Mouse (Mus musculus) kidney, embryonic 16.5 days (tissue): ENCODE measurements around the gene Usp47. TPM values are rescaled to one million over a fixed set of nuclear protein-coding genes. Genes with fewer than 3 reads are reported as not detected.

Source experiments
- ATAC-seq: fragments of 200-750 bp; cut with Nextera tagmentation; 2 replicates; pipeline ENCODE4 v1.8.0; 2017; ENCODE audit warnings: moderate TSS enrichment; ENCODE audit not compliant: low FRiP score, low TSS enrichment
- H3K27ac ChIP-seq: fragments of 300-500 bp; sonication (generic); 2 replicates; pipeline ENCODE4 v1.5.1; 2014; ENCODE audit warnings: low read length
- H3K27me3 ChIP-seq: fragments of 300-500 bp; sonication (generic); 2 replicates; pipeline ENCODE4 v1.6.1; 2014; ENCODE audit warnings: low read length, control low read depth, mixed read lengths; ENCODE audit not compliant: insufficient read depth
- H3K36me3 ChIP-seq: fragments of 300-500 bp; sonication (generic); 2 replicates; pipeline ENCODE4 v1.6.1; 2014; ENCODE audit warnings: low read length, control low read depth, mixed read lengths; ENCODE audit not compliant: insufficient read depth
- H3K4me1 ChIP-seq: fragments of 300-500 bp; sonication (generic); 2 replicates; pipeline ENCODE4 v1.6.1; 2014; ENCODE audit warnings: low read length, control low read depth, mixed read lengths; ENCODE audit not compliant: insufficient read depth
- H3K4me2 ChIP-seq: fragments of 300-500 bp; sonication (generic); replicated peaks from 2 replicates; pipeline ENCODE4 v1.6.1; 2014; ENCODE audit warnings: low read depth, low read length
- H3K4me3 ChIP-seq: fragments of 300-500 bp; sonication (generic); 2 replicates; pipeline ENCODE4 v1.5.1; 2014; ENCODE audit warnings: mild to moderate bottlenecking, low read length
- H3K9ac ChIP-seq: fragments of 300-500 bp; sonication (generic); replicated peaks from 2 replicates; pipeline ENCODE4 v1.6.1; 2014; ENCODE audit warnings: low read length
- H3K9me3 ChIP-seq: fragments of 300-500 bp; sonication (generic); 2 replicates; pipeline ENCODE4 v1.6.1; 2016; ENCODE audit warnings: low read length, control low read depth
- WGBS: fragments of 180-500 bp; shearing (Covaris S2); extraction: QIAGEN DNeasy Blood & Tissue Kit; methylation state at CpG from one replicate; pipeline ENCODE4 v1.1.7; 2014; 5-methylcytosine and 5-hydroxymethylcytosine counted together
- polyA plus RNA-seq: library from polyadenylated mRNA; unstranded; fragments of >200 nt; fragmentation: Nextera tagmentation; extraction: Ambion mirVana; gene quantifications from 2 replicates; pipeline ENCODE4 v1.2.1, GENCODE M21; 2015

Gene Usp47
- polyA plus RNA-seq, 1 experiment from 2014 or later: 63.4 TPM

DNA sequence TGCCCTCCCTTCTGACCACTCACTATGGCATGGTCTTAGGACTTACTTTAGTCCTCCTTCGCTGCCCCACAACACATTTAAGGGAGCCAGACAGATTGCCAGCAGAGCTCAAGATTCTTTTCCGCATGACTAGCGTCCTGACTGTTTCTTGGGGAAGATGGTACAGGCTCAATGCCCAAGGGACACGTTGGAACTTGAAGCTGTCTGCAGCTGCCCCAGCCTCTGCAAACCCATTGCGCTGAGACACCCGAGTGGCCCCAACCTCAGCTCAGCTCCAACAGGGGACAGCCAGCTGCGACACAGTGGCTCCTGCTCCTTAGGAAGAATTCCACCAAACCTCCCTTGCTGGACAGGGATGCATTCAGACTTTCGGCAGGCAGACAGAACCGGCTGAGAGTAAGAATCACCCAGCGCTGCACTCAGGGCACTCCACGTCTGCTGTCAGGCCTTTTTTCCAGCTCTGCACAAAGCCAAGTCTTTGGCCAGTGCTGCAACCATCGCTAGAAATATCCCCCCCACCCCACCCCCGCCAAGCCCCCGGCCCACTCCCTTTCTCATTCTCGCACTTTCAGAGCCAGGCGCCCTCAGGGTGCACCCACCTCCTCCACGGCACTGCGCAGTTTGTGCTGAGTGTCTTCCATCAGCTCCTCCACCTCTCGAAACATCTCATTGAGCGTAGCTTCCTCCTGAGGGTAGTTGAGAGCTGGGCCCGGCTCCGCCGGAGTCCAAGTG, 134.4 kb downstream of the Usp47 start:
- Histone ChIP-seq H3K27ac (peak overlapping the region; percentile 52; the same call in 1 of the 2 replicates), H3K27me3 (no peaks in the 10 kb centered on the region), H3K9ac (peak overlapping the region; percentile 68), H3K4me3 (peak overlapping the region; percentile 56), H3K9me3 (no peaks in the 10 kb centered on the region), H3K4me1 (peaks cover 14% of the 10 kb centered on the region), H3K4me2 (peak overlapping the region; percentile 73), H3K36me3 (no peaks in the 10 kb centered on the region)
- peak; percentile 46; the same call in 1 of the 2 replicates for ATAC-seq
- 11% methylated on average over 22 of the region's 23 CpGs for WGBS

DNA sequence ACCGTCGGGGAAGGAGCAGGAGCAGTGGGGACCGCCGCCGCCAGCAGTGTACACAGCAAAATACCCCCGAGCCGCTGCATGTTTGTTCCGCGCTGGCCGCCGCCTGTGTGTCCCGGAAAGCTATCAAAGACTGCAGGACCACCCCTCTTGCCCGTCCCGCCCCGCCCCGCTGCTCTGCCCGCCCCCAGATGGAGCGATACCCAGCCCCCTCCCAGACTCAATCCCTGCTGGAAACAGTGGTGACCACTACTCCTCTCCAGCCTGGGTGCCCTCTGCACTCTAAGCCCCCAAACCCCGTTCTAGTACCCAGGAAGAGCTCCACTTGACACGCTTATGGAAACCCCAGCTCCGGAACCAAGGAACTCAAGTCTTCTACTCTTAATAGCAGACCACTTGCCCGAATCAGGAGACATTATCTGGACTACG, 135.0 kb downstream of the Usp47 start:
- Histone ChIP-seq H3K36me3 (no peaks in the 10 kb centered on the region), H3K4me1 (peaks cover 14% of the 10 kb centered on the region), H3K27me3 (no peaks in the 10 kb centered on the region), H3K9ac (peak overlapping the region; percentile 68), H3K4me2 (peak overlapping the region; percentile 73), H3K4me3 (peak overlapping the region; percentile 56), H3K27ac (peak overlapping the region; percentile 52; the same call in 1 of the 2 replicates), H3K9me3 (no peaks in the 10 kb centered on the region)
- WGBS: under 1% methylated on average over 23 of the region's 23 CpGs
- peak; percentile 75 for ATAC-seq

DNA sequence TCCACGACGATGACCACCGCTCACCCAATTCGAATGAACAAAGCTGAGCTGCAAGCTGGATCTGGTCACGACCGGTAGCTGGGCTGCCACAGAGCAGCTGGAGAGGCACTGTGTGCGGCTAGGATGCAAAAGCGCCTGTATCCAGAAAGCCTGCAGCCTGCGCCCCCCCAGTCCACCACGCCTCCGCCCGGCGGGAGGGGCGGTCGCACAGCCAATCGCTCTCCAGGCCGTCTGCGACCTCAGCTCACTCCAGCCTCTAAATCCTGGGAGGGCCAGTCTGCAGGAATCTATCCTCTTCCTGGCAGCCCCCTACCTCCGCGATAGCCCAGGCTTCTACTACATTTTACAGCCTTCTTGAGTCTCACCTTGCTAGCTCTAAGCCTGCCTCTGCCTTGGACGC, 135.6 kb downstream of the Usp47 start, which contains the start of gene Dkk3:
Dkk3 (minus strand) TSS at position 116 of the 400 bp plus-strand sequence.
- H3K27me3 ChIP-seq: no peaks in the 10 kb centered on the region
- ATAC-seq: peak; percentile 79
- peak within 1 kb of the TSS; percentile 52; the same call in 1 of the 2 replicates for H3K27ac ChIP-seq
- peak within 1 kb of the TSS; percentile 73 for H3K4me2 ChIP-seq
- no peaks in the 10 kb centered on the region for H3K36me3 ChIP-seq
- peak within 1 kb of the TSS; percentile 56 for H3K4me3 ChIP-seq
- H3K4me1 ChIP-seq: peaks cover 14% of the 10 kb centered on the region
- WGBS: 3% methylated on average over 21 of the region's 21 CpGs
- H3K9me3 ChIP-seq: no peaks in the 10 kb centered on the region
- H3K9ac ChIP-seq: peak within 1 kb of the TSS; percentile 68

DNA sequence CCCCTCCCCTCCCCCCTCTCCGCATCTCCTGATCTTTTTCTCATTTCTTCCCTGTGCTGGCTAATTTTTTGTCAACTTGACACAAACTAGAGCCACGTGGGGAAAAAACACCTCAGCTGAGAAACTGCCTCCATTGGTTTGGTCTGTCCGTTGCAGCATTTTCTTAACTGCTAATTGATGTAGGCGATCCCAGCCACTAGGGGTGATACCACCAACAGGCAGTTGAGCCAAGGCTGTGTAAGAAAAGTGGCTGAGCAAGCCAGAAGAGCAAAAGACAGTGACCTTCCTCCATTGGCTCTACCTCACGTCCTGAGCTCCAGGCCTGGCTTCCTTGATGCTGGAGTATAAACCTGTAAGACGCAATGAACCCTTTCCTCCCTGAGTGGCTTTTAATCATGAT, 136.5 kb downstream of the Usp47 start:
- Histone ChIP-seq H3K27me3 (no peaks in the 10 kb centered on the region), H3K9ac (no peak overlapping the region), H3K36me3 (no peaks in the 10 kb centered on the region), H3K4me1 (peaks cover 14% of the 10 kb centered on the region), H3K9me3 (no peaks in the 10 kb centered on the region), H3K4me2 (no peak overlapping the region), H3K27ac (no peak overlapping the region), H3K4me3 (no peak overlapping the region)
- 41% methylated on average over 5 of the region's 6 CpGs for WGBS
- ATAC-seq: no peak

Other genes starting within 250 kb of the Usp47 start
- 41.9 and 46.4 TPM in 2 replicates for gene Galnt18, start 243.5 kb upstream of the Usp47 start, polyA plus RNA-seq
- gene Dkk3, start 135.6 kb downstream of the Usp47 start, polyA plus RNA-seq: 26.4 and 27.5 TPM in 2 replicates
- gene Mical2, start 202.4 kb downstream of the Usp47 start, polyA plus RNA-seq: 7.9 and 8.3 TPM in 2 replicates